Mouse (Mus musculus): ENCODE results near the gene Atp2b2. TPM values are rescaled to one million over a fixed set of nuclear protein-coding genes. Genes with fewer than 3 reads are reported as not detected.

The Atp2b2 gene
- total and polyA plus RNA-seq, 3 experiments = 0.04 TPM; not detected in 2

DNA sequence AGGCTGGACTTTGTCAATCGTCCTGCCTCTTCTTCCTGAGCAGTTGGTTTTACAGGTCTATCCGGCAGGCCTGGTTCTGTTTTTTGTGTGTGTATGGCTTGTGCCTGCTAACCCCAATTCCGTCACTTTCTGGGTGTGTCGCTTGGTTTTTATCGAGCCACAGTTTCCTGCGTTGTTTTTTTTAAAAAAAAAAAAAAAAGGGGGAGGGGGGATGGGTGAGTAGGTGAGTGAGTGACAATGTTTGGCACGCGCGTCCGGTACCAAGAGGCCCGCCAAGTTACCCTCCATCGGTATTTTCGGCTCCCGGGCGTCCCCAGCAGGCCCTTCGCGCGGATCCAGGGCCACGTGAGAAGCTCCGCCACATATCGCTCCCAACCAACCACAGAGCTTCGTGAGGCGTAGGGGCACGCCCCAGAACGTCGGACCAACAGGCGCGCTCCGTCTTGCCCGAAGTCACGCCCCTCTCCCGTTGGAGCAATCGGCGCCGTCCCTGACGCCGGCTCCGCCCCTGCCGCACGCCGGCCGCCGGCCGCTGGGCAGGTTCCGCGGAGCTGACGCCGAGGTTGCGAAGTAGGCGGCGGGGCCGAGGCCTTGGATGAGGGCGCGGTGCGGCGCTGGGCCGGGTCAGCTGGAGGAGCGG lies 345.7 kb downstream of the Atp2b2 start, which contains the start of gene Tatdn2:
TSS of gene Tatdn2 (plus strand) at position 469 of the 640 bp plus-strand sequence.
- Histone ChIP-seq H3K9ac (ENCODE audit: control insufficient read depth, low read depth, low read length, poor library complexity, severe bottlenecking) (peak within 1 kb of the TSS; percentile 96), H3K36me3 (ENCODE audit: control insufficient read depth in 1 of 2, insufficient read depth in 2 of 2, low read length in 2 of 2) (peaks cover 22 to 62% of the 10 kb centered on the region in 2 experiments), H3K79me2 (ENCODE audit: control insufficient read depth, insufficient read depth, low read length, poor library complexity) (peaks cover 56% of the 10 kb centered on the region), H3K27me3 (ENCODE audit: control insufficient read depth in 1 of 2, insufficient read depth in 2 of 2, low read length in 2 of 2) (no peaks in the 10 kb centered on the region), H3K4me1 (ENCODE audit: control insufficient read depth in 1 of 2, insufficient read depth in 2 of 2, low read length in 2 of 2) (peaks cover 28 to 49% of the 10 kb centered on the region in 2 experiments), H3K4me3 (ENCODE audit: control insufficient read depth in 1 of 2, insufficient read depth in 1 of 2, low read depth in 2 of 2, low read length in 2 of 2) (peak within 1 kb of the TSS; percentile 78 to 89), H3K9me3 (replicated peaks; ENCODE audit: insufficient read depth, low read length) (no peaks in the 10 kb centered on the region), H3K27ac (ENCODE audit: control insufficient read depth, low read depth, low read length) (peak within 1 kb of the TSS; percentile 99)
- DNase-seq (ENCODE audit: low read depth, low spot score) = peak; percentile 99
- peak; percentile 83 for TF ChIP-seq POLR2AphosphoS2 (IDR thresholded peaks at IDR 0.05; ENCODE audit: low read length)
- TF ChIP-seq ZC3H11A (IDR thresholded peaks at IDR 0.05; ENCODE audit: low read depth, low read length) = no peak
- TF ChIP-seq POLR2AphosphoS5 (IDR thresholded peaks at IDR 0.05; ENCODE audit: borderline replicate concordance, low read depth, low read length) = no peak
- TF ChIP-seq GATA1 (IDR thresholded peaks at IDR 0.05; ENCODE audit: low read depth, low read length) = peak; percentile 74
- TF ChIP-seq HCFC1 (IDR thresholded peaks at IDR 0.05; ENCODE audit: low read depth, low read length) = peak; percentile 77
- peak; percentile 55 to 72; a peak in 3 of 4 replicates for TF ChIP-seq POLR2A (IDR thresholded peaks at IDR 0.05; ENCODE audit: control insufficient read depth in 1 of 2, insufficient read depth in 1 of 2, low read depth in 1 of 2, low read length in 2 of 2, poor library complexity in 1 of 2)
- TF ChIP-seq MYC (IDR thresholded peaks at IDR 0.05; ENCODE audit: low read depth, low read length) = peak; percentile 88; the same call in 1 of the 2 replicates
- TF ChIP-seq KAT2A (conservative IDR thresholded peaks at IDR 0.05; ENCODE audit: low read depth, low read length) = no peak
- no peak for TF ChIP-seq JUND (IDR thresholded peaks at IDR 0.05; ENCODE audit: low read depth, low read length)
- peak; percentile 62 to 84; a peak in 3 of 4 replicates for TF ChIP-seq EP300 (IDR thresholded peaks at IDR 0.05; ENCODE audit: low read depth in 1 of 2, low read length in 2 of 2)
- TF ChIP-seq ETS1 (IDR thresholded peaks at IDR 0.05; ENCODE audit: low read depth, low read length) = peak; percentile 95
- 0 out of 2 replicates have a peak, but pooled peaks have one; percentile 54 for TF ChIP-seq MYB (IDR thresholded peaks at IDR 0.05; ENCODE audit: low read depth, low read length)
- TF ChIP-seq USF2 (IDR thresholded peaks at IDR 0.05; ENCODE audit: borderline replicate concordance in 1 of 2, insufficient read depth in 1 of 2, low read depth in 1 of 2, low read length in 2 of 2) = no peak
- TF ChIP-seq CTCF (IDR thresholded peaks at IDR 0.05 in 2 of 3, conservative IDR thresholded peaks at IDR 0.05 in 1 of 3; ENCODE audit: control insufficient read depth in 1 of 3, insufficient read depth in 1 of 3, low read depth in 2 of 3, low read length in 3 of 3, poor library complexity in 1 of 3, severe bottlenecking in 1 of 3) = 0 out of 6 replicates have a peak, but pooled peaks of 1 of the 3 experiments have one; percentile 12
- peak; percentile 94 for TF ChIP-seq SIN3A (IDR thresholded peaks at IDR 0.05; ENCODE audit: low read length)
- 0 out of 2 replicates have a peak, but pooled peaks have one; percentile 7 for TF ChIP-seq NRF1 (IDR thresholded peaks at IDR 0.05; ENCODE audit: insufficient read depth, low read depth, low read length, poor library complexity, severe bottlenecking)
- no peak; the same call in 1 of the 2 replicates for TF ChIP-seq CHD1 (IDR thresholded peaks at IDR 0.05; ENCODE audit: low read depth, low read length)
- peak; percentile 94 for TF ChIP-seq MAX (IDR thresholded peaks at IDR 0.05; ENCODE audit: low read length)
- peak; percentile 87 for TF ChIP-seq MXI1 (IDR thresholded peaks at IDR 0.05; ENCODE audit: low read depth, low read length)
- no peak for TF ChIP-seq MAFK (IDR thresholded peaks at IDR 0.05; ENCODE audit: borderline replicate concordance, low read depth, low read length)
- TF ChIP-seq RCOR1 (IDR thresholded peaks at IDR 0.05; ENCODE audit: low read depth, low read length) = peak; percentile 30; the same call in 1 of the 2 replicates
- peak; percentile 89 for TF ChIP-seq USF1 (IDR thresholded peaks at IDR 0.05; ENCODE audit: low read depth, low read length)
- no peak for TF ChIP-seq MAZ (IDR thresholded peaks at IDR 0.05; ENCODE audit: low read depth, low read length)
- peak; percentile 43; the same call in 1 of the 2 replicates for TF ChIP-seq CHD2 (IDR thresholded peaks at IDR 0.05; ENCODE audit: low read length)
- peak; percentile 99 for TF ChIP-seq ZNF384 (IDR thresholded peaks at IDR 0.05; ENCODE audit: low read depth, low read length)
- peak; percentile 58 for TF ChIP-seq ZMIZ1 (IDR thresholded peaks at IDR 0.05; ENCODE audit: low read depth, low read length)
- TF ChIP-seq ZKSCAN1 (IDR thresholded peaks at IDR 0.05; ENCODE audit: low read depth, low read length) = peak; percentile 61; the same call in 1 of the 2 replicates
- peak; percentile 93 for TF ChIP-seq BHLHE40 (IDR thresholded peaks at IDR 0.05; ENCODE audit: borderline replicate concordance, low read depth, low read length)
- TF ChIP-seq UBTF (IDR thresholded peaks at IDR 0.05; ENCODE audit: borderline replicate concordance, insufficient read depth, low read depth, low read length) = no peak
- TF ChIP-seq MEF2A (IDR thresholded peaks at IDR 0.05; ENCODE audit: extremely low read depth, insufficient replicate concordance, low read depth, low read length, poor library complexity, severe bottlenecking) = no peak
- 0 out of 2 replicates have a peak, but pooled peaks have one; percentile 1 for TF ChIP-seq ELF1 (IDR thresholded peaks at IDR 0.05; ENCODE audit: low read depth, low read length)
- peak; percentile 77 for TF ChIP-seq NELFE (IDR thresholded peaks at IDR 0.05; ENCODE audit: low read depth, low read length)
- peak; percentile 74; the same call in 1 of the 2 replicates for TF ChIP-seq E2F4 (IDR thresholded peaks at IDR 0.05; ENCODE audit: borderline replicate concordance, low read depth, low read length)
- peak; percentile 55; the same call in 1 of the 2 replicates for TF ChIP-seq TBP (IDR thresholded peaks at IDR 0.05; ENCODE audit: low read depth, low read length)
- TF ChIP-seq TCF12 (IDR thresholded peaks at IDR 0.05; ENCODE audit: low read depth, low read length) = peak; percentile 62

All from MEL (cell line).